Mouse (Mus musculus): ENCODE measurements around the gene Dnajc5g. TPM values are rescaled to one million over a fixed set of nuclear protein-coding genes. Genes with fewer than 3 reads are reported as not detected.
A peak's percentile ranks its signal among the peaks of the same experiment; 100 is the strongest.

Gene Dnajc5g
- total RNA-seq, 2 experiments from 2014 or later: not detected

- no peak for DNase-seq
Measured at GRCm38 (mm10) chr5:31108000-31108490, 2.0 kb downstream of the Dnajc5g start, which contains the start of gene Slc30a3. Slc30a3 (minus strand) TSS chr5:31108237.

- no peak for DNase-seq
Measured at GRCm38 (mm10) chr5:31110781-31111180, 4.7 kb downstream of the Dnajc5g start.

- DNase-seq: peak; percentile 69 to 81
Measured at GRCm38 (mm10) chr5:31116354-31116753, 10.3 kb downstream of the Dnajc5g start, which contains the start of gene Trim54. Trim54 (plus strand) TSS chr5:31116712.

DNA sequence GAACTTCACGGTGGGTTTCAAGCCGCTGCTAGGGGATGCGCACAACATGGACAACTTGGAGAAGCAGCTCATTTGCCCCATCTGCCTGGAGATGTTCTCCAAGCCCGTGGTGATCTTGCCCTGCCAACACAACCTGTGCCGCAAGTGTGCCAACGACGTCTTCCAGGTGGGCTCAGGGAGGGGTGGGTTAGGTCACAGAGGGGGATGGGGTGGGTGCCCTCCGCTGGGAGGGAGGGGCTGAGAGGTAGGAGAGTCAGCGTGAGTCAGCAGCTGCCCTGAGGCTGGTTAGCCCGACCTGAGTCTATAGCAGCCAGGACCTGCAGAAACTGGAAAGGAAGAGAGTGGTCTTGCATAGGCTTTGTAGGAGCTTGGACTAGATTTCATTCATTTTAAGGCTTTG is 10.8 kb downstream of the Dnajc5g start:
- no peak for DNase-seq

- no peak for DNase-seq
Measured at GRCm38 (mm10) chr5:31121111-31121510, 15.0 kb downstream of the Dnajc5g start.

GRCm38 (mm10) chr5:31123481-31123880 is 17.4 kb downstream of the Dnajc5g start:
- no peak for DNase-seq

- DNase-seq: no peak
Measured at GRCm38 (mm10) chr5:31126050-31126449, 20.0 kb downstream of the Dnajc5g start.

DNA sequence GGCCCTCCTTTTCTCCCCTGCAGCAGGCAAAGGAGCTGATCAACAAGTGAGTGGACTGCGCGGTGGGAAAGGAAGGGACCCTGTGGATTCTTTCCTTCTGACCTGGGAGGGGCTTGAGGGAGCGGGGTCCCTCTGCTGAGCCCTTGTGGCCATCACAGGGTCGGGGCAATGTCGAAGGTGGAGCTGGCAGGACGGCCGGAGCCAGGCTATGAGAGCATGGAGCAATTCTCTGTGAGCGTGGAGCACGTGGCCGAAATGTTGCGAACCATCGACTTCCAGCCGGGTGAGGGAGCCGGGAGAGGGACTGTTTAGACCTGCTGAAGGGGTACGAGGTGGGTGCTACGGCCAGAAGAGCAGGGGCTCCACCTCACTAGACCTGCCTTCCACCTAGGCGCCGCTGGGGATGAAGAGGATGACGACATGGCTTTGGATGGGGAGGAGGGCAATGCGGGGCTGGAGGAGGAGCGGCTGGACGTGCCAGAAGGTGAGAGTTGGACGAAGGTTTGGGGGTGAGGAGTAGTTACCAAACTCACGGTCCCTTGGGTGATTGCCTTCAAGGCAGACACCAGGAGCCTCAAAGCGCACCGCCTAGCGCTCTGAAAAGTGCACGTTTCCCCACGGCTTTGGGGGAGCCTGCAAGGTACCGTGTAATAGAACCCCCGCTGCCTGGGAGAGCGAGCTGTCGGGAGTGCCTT is 30.8 kb downstream of the Dnajc5g start:
- DNase-seq: no peak

DNA sequence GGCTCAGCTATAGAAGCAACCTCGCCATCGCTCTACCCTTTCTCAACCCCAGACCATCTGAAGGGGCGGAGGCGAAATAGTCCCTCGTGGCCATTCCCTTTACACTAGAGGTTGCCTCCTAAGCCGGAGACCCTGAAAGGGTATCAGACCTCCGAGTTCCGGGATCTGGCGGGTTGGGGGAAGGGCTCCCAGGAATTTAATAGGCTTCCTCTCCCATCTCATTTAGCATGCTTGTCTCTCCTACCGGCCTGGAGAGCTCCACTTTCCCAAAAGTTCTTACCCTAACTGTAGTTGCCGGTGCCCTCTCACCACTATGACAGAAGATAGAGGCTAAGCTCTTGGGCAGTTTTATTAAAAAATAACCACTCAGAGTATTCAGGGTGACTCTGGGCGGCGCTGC is 31.6 kb downstream of the Dnajc5g start:
- DNase-seq: no peak

DNA sequence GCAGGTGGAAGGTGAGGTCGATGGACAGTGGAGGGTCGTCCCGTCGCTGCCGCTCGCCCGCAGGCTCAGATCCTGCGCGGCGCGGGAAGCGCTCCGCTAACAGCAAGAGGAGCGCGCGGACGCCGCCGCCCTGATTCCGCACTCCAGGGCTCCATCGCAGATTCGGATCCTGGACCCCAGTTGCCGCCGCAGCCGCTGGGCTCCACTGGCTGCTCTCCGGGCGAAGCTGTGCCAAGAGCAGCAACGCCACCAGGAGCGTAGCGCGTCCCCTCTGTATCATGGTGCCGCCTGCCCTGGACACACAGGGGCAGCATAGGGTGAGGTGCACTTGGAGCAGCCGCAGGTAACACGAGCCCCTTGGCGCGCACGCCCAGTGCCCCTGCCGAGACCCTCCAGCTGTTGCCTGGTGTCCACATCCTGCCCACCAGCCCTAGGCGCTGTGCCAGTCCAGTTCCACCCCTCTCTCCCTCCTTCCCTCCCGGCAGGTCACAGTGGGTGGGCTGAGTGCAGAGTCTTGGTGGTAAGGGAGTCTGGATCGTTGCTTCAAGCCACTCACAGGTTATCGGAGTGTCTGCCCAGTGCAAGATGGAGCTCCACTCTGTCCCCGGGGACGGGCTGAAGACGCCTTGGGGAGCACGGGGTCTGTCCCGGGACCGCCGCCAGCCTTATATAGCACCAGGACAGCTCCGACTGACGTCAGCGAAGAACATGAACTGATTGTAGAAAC is 32.3 kb downstream of the Dnajc5g start, which contains the start of gene Ucn:
Gene Ucn (minus strand): TSS at position 589 of the 727 bp plus-strand sequence.
- DNase-seq: peak; percentile 29 to 33

GRCm38 (mm10) chr5:31138968-31139425 is 32.9 kb downstream of the Dnajc5g start:
- DNase-seq: no peak

DNA sequence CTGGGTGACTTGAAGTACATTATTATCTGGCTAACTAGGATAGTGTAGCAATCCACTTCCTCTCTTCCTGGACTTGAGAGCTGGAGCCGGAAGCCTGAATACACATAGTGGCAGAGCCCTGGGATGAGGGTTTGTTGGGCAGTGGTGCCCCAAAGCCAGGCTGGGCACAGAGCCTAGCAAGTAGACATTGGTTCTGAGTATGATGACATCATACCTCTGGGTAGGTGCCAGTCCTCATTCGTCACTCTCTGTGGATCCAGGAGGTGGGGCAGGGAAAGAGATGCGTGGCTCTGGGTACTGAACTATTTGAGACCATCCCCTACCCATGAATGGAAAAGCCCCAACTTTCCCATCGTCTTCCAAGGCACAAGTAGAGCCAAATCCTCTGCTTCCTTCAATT is 43.7 kb downstream of the Dnajc5g start:
- DNase-seq: peak; percentile 25 to 34

DNA sequence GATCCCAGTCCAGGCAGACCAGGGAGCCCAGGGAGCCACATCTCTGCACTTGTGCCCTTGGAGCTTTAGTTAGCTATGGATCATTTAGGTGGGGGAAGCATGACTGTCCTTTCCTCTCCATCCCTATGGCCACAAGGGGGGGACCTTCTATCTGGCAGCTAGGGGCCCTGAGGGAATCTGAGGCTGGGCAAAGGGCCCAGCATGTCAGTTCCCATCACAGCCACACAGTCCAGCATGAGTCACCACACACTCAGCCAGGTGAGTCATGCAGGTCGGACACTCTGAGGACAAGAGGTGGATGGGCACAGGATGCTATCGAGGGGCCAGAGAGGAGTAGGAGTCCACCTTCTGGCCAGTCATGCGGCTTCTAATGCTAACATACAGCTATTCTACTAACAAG is 45.7 kb downstream of the Dnajc5g start:
- peak; percentile 56 to 61 for DNase-seq

- peak in 1 of 2 experiments; percentile 63 for DNase-seq
Measured at GRCm38 (mm10) chr5:31153516-31154151, 47.5 kb downstream of the Dnajc5g start.

GRCm38 (mm10) chr5:31154152-31154553 is 48.1 kb downstream of the Dnajc5g start, which contains the start of gene Mpv17:
Mpv17 (minus strand) TSS chr5:31154251.
- peak; percentile 89 to 91 for DNase-seq

Other genes with a start within 250 kb of the Dnajc5g start
- 10 to 100 TPM; 34.4 to 38.6 TPM for gene Tmem214, start 238.3 kb upstream of the Dnajc5g start, total RNA-seq (2021)
- 1 to 10 TPM; 7.2 to 7.3 TPM for gene Agbl5, start 217.6 kb upstream of the Dnajc5g start, total RNA-seq (2021)
- 100 to 1,000 TPM; 146 to 159 TPM for gene Ost4, start 198.5 kb upstream of the Dnajc5g start, total RNA-seq (2021)
- gene Emilin1, start 192.9 kb upstream of the Dnajc5g start, total RNA-seq (2021): 10 to 100 TPM; 14.2 to 16.9 TPM
- gene Khk, start 184.9 kb upstream of the Dnajc5g start, total RNA-seq (2021): 10 to 100 TPM; 27.1 to 28.5 TPM
- under 1 TPM; 0.59 to 0.84 TPM for gene Cgref1, start 160.7 kb upstream of the Dnajc5g start, total RNA-seq (2021)
- gene Preb, start 145.9 kb upstream of the Dnajc5g start, total RNA-seq (2021): 10 to 100 TPM; 84.3 to 84.7 TPM
- 1 to 10 TPM; 1.5 to 2.8 TPM for gene Tcf23, start 137.6 kb upstream of the Dnajc5g start, total RNA-seq (2021)
- gene Atraid, start 58.0 kb upstream of the Dnajc5g start, total RNA-seq (2021): 10 to 100 TPM; 47.6 to 52.2 TPM
- gene Slc5a6, start 57.4 kb upstream of the Dnajc5g start, total RNA-seq (2021): 10 to 100 TPM; 12.4 to 13.5 TPM
- gene Cad, start 51.5 kb upstream of the Dnajc5g start, total RNA-seq (2021): 10 to 100 TPM; 12.9 to 15.3 TPM
- gene Slc30a3, start 2.0 kb downstream of the Dnajc5g start, total RNA-seq (2021): not detected
- gene Trim54, start 10.4 kb downstream of the Dnajc5g start, total RNA-seq (2021): 100 to 1,000 TPM; 344 to 355 TPM
- gene Ucn, start 32.5 kb downstream of the Dnajc5g start, total RNA-seq (2021): not detected
- gene Mpv17, start 48.0 kb downstream of the Dnajc5g start, total RNA-seq (2021): 10 to 100 TPM; 43.4 to 49.2 TPM
- 1 to 10 TPM in 1 of 2 experiments, under 1 TPM in 1; 0.10 to 1.8 TPM for gene Gm29609, start 73.6 kb downstream of the Dnajc5g start, total RNA-seq (2021)
- 10 to 100 TPM; 19.7 to 28.5 TPM for gene Gtf3c2, start 73.9 kb downstream of the Dnajc5g start, total RNA-seq (2021)
- 10 to 100 TPM; 58.4 to 64.5 TPM for gene Snx17, start 86.9 kb downstream of the Dnajc5g start, total RNA-seq (2021)
- 10 to 100 TPM; 41.1 to 58.1 TPM for gene Eif2b4, start 87.1 kb downstream of the Dnajc5g start, total RNA-seq (2021)
- 1 to 10 TPM; 7.6 to 8.5 TPM for gene Zfp513, start 96.0 kb downstream of the Dnajc5g start, total RNA-seq (2021)
- gene Ppm1g, start 114.4 kb downstream of the Dnajc5g start, total RNA-seq (2021): 10 to 100 TPM; 55.1 to 62.9 TPM
- gene Nrbp1, start 134.6 kb downstream of the Dnajc5g start, total RNA-seq (2021): 10 to 100 TPM; 74.5 to 78.3 TPM
- gene Gm9970, start 134.9 kb downstream of the Dnajc5g start, total RNA-seq (2021): not detected
- 1 to 10 TPM in 1 of 2 experiments, under 1 TPM in 1; 0.82 to 1.4 TPM for gene Krtcap3, start 145.4 kb downstream of the Dnajc5g start, total RNA-seq (2021)
- 10 to 100 TPM; 37.3 to 44.5 TPM for gene Ift172, start 184.8 kb downstream of the Dnajc5g start, total RNA-seq (2021)
- gene Fndc4, start 189.8 kb downstream of the Dnajc5g start, total RNA-seq (2021): 1 to 10 TPM; 4.2 to 4.3 TPM
- gene Gckr, start 191.2 kb downstream of the Dnajc5g start, total RNA-seq (2021): not detected